Mouse (Mus musculus): ENCODE results near the gene Elf4.

Gene Elf4

GRCm38 (mm10) chrX:48435477-48435900 is 27.4 kb downstream of the Elf4 start:
- DNase-seq, result no peak

DNA sequence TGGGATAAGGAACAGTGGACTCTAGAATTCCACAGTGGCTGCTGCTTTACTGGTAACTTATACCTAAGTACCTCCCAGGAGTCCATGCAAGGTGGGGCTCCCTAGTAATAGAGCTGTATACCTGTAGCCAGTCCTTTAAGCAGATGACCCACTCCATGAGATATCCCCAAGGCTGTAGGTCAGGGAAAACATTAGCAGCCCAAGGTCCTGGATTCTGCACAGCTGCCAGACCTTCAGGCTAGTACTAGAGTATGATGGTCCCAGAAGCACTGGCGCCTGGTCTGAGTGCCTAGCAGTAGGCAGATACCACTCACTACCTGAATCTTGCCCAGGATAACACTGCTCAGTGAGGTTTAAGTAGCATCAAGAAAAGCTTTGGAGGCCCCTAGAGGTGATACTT is 28.7 kb downstream of the Elf4 start:
- no peak for DNase-seq

DNA sequence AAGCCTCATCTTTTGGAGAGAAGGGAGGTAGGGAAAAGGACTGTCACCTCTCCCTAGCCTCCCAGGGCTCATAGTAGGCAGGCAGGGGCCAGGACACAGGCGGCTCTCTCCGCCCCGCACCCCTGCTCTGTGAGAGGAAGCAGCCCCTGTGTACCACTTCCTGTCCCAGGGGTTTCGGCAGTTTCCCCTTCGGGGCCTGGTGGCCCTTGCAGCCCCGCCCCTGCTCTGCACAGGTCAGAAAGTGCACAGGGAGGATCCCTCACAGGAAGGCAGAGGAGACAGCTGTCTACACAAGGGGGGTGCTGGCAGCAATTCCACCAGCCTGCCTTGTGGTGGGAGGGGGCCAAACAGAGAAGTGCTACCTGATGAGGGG is 29.4 kb downstream of the Elf4 start:
- DNase-seq, result no peak

GRCm38 (mm10) chrX:48432599-48433526 is 30.1 kb downstream of the Elf4 start:
- DNase-seq, result no peak

- no peak for DNase-seq
These were observed 33.4 kb downstream of the Elf4 start for GRCm38 (mm10) chrX:48429538-48429937.

GRCm38 (mm10) chrX:48429100-48429499 is 33.8 kb downstream of the Elf4 start:
- DNase-seq, result no peak

- no peak for DNase-seq
These were observed 34.3 kb downstream of the Elf4 start for GRCm38 (mm10) chrX:48428642-48429041.

DNA sequence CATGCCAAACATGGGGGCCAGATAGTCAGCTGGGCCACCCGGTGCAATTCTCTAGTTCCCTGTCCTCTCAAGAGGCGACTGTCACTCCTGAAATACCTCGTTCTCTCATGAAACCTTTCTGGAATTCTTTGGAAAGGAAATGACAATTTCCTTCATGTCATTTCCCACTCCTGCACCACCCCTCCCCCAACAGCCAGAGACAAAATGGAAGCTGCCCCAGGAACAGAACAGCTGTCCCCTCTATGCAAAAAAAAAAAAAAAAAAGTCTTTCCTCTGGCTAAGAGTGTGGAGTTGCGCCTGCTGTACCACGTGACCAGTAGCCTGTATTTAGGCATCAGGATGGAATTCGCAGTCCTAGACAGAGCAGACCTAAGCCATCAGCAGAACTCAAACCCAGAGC is 34.7 kb downstream of the Elf4 start:
- no peak for DNase-seq

GRCm38 (mm10) chrX:48425280-48425679 is 37.7 kb downstream of the Elf4 start:
- no peak for DNase-seq

- peak; percentile 57 for DNase-seq
These were observed 38.3 kb downstream of the Elf4 start for GRCm38 (mm10) chrX:48424583-48424982.

DNA sequence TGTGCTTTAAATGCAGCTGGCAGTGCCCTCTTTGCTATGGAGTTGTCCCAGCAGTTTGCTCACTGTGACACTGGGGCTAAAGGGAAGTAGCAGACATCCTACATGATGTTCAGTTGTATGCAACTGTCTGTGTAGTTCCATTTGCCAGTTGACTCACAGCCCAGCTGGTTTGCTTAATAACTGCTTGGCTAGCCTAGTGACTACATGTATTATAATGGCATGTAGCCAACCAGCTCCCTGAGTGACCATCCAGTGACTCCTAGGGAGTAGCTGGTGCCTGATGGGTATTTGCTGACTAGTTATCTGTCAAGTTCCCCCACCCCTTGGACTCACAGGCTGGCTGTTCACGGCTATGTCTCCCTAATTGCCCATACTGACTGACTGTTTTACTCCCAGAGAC is 39.3 kb downstream of the Elf4 start:
- DNase-seq, result no peak

- DNase-seq, result peak; percentile 34
These were observed 39.9 kb downstream of the Elf4 start for GRCm38 (mm10) chrX:48422986-48423385.

DNA sequence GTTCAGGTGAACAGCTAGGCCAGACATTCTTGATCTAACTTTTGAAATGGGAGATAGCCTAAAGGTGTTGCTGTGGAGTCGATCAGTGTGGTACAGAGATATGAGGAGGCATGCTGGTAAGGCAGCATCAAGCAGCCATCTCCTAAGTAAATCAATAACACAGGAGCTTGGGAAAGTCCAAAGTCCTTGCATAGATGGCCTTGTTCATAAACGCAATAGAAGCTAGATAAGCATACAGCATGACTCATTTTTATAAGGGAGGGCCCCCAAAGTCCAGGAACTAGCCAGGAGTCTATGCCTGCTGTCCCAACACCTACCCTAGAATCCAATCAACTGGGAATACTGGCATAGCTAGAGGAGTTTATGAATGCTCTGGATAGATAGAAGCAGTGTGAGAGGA is 44.5 kb downstream of the Elf4 start:
- DNase-seq, result no peak

DNA sequence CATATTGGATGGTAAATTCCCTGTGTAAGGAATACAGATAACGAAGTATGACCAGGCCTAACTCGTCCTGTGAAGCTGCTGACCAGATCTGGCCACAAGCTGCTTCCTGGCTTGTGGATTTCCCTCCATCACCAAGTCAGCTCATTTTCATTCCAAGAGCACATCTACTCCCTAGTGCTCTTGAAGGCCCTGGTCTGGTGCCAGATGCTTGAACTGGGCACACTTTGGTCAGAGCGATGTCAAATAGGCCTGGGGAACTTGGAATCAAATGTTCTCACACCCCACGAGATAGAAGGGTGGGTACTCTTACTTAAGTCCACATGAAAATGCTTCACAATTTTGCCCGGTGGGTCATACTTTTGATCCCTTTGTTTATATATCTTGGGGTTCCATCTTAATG is 48.6 kb downstream of the Elf4 start:
- DNase-seq, result no peak

DNA sequence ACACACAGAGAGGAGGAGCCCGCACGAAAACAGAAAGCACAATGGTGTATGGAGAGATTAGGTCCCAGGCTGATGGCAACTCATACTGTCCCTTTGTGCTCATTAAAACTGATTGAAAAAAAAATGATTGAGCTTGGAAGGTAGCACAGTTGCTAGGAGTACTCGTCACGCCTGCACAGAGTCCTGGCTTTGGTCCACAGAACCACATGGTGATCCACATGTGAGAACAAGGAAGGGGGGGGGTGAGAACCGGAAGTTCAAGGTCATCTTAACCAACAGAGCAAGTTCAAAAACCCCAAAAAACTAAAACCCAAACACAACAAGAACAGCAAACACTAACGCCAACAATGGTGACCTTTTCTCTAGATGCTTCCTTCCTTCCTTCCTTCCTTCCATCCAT is 50.3 kb downstream of the Elf4 start:
- no peak for DNase-seq

GRCm38 (mm10) chrX:48410388-48410776 is 52.5 kb downstream of the Elf4 start:
- no peak for DNase-seq

DNA sequence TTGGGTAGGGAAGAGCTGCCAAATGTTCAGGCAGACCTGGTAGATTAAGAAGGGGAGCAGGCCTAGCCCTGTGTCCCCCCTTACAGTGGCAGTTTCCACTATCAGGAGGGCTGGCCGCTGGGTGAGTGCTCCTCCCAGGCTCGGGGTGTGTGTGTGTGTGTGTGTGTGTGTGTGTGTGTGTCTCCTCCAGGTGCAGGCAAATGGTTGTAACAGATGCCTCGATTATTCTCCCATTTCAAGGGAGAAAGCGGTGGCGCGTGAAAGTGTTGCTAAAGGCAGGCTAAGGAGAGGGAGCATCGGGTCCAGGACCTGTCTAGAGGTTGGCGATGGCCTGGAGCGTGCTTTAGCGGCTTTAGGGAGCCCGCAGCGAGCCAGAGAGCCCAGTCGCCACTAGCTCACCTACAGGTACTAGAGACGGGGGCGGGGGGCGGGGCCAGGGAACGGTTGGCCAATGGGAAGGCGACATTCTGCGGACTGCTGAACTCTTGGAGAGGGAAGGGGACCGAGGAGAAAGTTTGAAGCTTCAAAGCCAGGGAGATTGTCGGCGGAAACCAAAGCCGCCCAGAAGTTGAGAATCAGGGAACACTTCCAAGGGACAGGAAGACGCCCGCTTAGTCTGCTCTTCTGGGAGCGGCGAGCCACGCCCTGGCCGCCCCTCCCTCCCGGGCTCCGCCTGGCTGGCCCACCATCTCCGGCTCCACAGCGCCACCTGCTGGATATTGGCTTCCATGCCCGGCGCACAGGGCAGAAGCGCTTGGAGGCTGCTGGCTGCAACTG is 53.1 kb downstream of the Elf4 start:
- DNase-seq, result peak; percentile 62

DNA sequence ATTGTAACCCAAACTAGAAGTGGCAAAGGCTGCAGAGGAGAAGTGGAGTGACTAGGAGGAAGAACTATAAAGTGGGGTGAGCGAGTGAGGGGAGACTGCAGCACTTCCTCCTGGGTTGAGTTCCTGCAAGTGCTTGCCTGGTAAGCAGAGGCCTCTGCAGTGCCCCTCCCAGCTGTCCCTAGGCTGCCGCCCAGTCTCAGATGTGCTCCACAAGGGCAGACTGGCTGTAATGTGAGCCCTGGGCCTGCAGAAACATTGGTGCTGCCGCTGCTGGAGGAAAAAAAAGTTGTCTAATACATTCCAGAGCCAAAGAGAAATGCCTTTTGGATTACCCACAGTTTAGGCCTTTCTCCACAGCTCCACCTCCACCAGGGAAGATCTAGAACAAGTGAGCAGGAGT is 57.8 kb downstream of the Elf4 start:
- no peak for DNase-seq

DNA sequence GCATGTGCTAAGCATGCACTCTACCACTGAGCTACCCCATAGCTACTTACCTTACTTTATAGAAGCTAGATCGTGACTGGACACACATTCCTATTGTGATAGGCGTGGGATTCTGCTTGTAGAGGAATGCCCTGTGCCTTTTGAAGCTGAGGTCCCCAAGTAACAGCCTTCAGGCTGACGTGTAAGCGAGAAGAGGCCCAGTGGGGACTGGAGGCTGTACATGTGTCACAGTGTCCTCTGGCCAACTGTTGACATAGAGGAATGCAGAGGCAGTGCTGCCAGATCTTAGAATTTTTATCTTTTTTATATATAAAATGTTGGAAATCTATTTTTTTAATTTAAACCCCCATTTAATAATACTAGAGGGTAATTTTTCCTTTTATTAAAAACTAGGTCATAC is 62.9 kb downstream of the Elf4 start:
- DNase-seq, result no peak

DNA sequence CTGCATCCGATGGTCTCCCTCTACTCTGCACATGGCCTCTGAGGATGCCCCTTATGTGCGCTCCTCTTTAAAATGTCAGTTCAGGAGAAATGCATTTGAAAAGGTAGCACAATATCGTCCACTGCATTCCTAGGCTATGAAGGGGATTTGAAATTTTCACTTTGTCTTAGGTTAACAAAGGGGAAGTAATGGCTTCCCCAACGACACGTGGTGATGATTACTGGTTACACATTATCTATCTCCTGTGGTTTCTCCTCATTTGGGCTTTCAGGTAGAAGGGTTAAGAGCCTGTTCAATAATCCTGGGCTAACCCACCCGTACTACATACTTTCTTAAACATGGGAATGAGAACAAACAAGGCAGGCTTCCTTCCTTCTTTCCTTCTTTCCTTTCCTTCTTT is 73.6 kb downstream of the Elf4 start:
- no peak for DNase-seq

GRCm38 (mm10) chrX:48385927-48386326 is 77.0 kb downstream of the Elf4 start:
- no peak for DNase-seq

DNA sequence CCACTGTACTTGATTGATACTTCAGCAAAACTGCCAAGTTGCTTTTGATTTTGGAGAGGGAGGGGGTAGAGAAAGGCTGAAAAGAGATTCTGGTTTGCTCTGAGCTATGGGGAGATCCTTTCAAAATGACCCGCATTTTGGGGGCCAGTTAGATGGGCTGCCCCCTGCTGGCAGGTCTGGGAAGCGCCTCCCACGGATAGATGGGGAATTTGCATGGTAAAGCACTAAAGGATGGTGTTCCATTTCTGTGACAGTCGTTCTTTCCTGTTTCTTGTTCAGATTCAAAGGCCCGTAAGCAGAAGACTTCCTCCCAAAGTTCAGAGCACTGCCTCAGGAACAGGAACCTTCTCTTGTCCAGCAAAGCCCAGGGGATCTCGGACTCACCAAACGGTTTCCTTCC is 79.3 kb downstream of the Elf4 start:
- DNase-seq, result no peak

- no peak for DNase-seq
These were observed 95.1 kb downstream of the Elf4 start for GRCm38 (mm10) chrX:48367841-48368240.
